Mouse (Mus musculus) hindbrain, embryonic 13.5 days (tissue): Measurements from ENCODE around the gene Epha1. TPM values are rescaled to one million over a fixed set of nuclear protein-coding genes. Genes with fewer than 3 reads are reported as not detected.

Source experiments
- ATAC-seq: fragments of 200-750 bp; cut with Nextera tagmentation; 2 replicates; pipeline ENCODE4 v1.8.0; 2017; ENCODE audit warnings: moderate TSS enrichment; ENCODE audit not compliant: low FRiP score
- H3K27ac ChIP-seq: fragments of 300-500 bp; sonication (generic); 2 replicates; pipeline ENCODE4 v1.5.1; 2015; ENCODE audit warnings: inconsistent platforms, mild to moderate bottlenecking, moderate library complexity
- H3K27me3 ChIP-seq: fragments of 300-500 bp; sonication (generic); 2 replicates; pipeline ENCODE4 v1.6.1; 2015; ENCODE audit warnings: mild to moderate bottlenecking, inconsistent platforms
- H3K36me3 ChIP-seq: fragments of 300-500 bp; sonication (generic); 2 replicates; pipeline ENCODE4 v1.6.1; 2015; ENCODE audit warnings: mild to moderate bottlenecking, inconsistent platforms
- H3K4me1 ChIP-seq: fragments of 300-500 bp; sonication (generic); replicated peaks from 2 replicates; pipeline ENCODE4 v1.6.1; 2015; ENCODE audit warnings: inconsistent platforms
- H3K4me2 ChIP-seq: fragments of 300-500 bp; sonication (generic); 2 replicates; pipeline ENCODE4 v1.6.1; 2015; ENCODE audit warnings: inconsistent platforms, mild to moderate bottlenecking, moderate library complexity
- H3K4me3 ChIP-seq: fragments of 300-500 bp; sonication (generic); 2 replicates; pipeline ENCODE4 v1.5.1; 2015; ENCODE audit warnings: mild to moderate bottlenecking, inconsistent platforms
- H3K9ac ChIP-seq: fragments of 300-500 bp; sonication (generic); 2 replicates; pipeline ENCODE4 v1.6.1; 2015; ENCODE audit warnings: mild to moderate bottlenecking, inconsistent platforms
- H3K9me3 ChIP-seq: fragments of 300-500 bp; sonication (generic); 2 replicates; pipeline ENCODE4 v1.6.1; 2016; ENCODE audit warnings: inconsistent platforms
- WGBS: fragments of 180-500 bp; shearing (Covaris S2); methylation state at CpG from one replicate; pipeline ENCODE4 v1.1.7; 2015; 5-methylcytosine and 5-hydroxymethylcytosine counted together
- polyA plus RNA-seq: library from polyadenylated mRNA; unstranded; fragments of >200 nt; fragmentation: Nextera tagmentation; extraction: Ambion mirVana; gene quantifications from 2 replicates; pipeline ENCODE4 v1.2.1, GENCODE M21; 2015

Epha1 gene
- polyA plus RNA-seq, 1 experiment from 2014 or later, result 0.68 TPM

- no peaks in the 10 kb centered on the region for H3K9me3 ChIP-seq
- no peaks in the 10 kb centered on the region for H3K27me3 ChIP-seq
- H3K4me2 ChIP-seq, result peak within 1 kb of the TSS; percentile 75
- H3K36me3 ChIP-seq, result peaks cover 12% of the 10 kb centered on the region; the same call in 1 of the 2 replicates
- WGBS, result under 1% methylated on average over 27 of the region's 36 CpGs
- peaks cover 49% of the 10 kb centered on the region for H3K4me1 ChIP-seq
- H3K27ac ChIP-seq, result peak within 1 kb of the TSS; percentile 88
- peak within 1 kb of the TSS; percentile 91 for H3K9ac ChIP-seq
- ATAC-seq, result peak; percentile 94
- H3K4me3 ChIP-seq, result peak within 1 kb of the TSS; percentile 77
Observed at GRCm38 (mm10) chr6:42349426-42350020, 23.5 kb downstream of the Epha1 start, which contains the start of gene Zyx. Gene Zyx, plus strand, starts transcription at chr6:42349630.

- peak overlapping the region; percentile 75 for H3K4me2 ChIP-seq
- H3K27me3 ChIP-seq, result no peaks in the 10 kb centered on the region
- H3K4me3 ChIP-seq, result peak overlapping the region; percentile 77
- H3K9ac ChIP-seq, result peak overlapping the region; percentile 91
- no peaks in the 10 kb centered on the region for H3K9me3 ChIP-seq
- 2% methylated on average over 11 of the region's 11 CpGs for WGBS
- peaks cover 44% of the 10 kb centered on the region for H3K4me1 ChIP-seq
- peaks cover 12% of the 10 kb centered on the region; the same call in 1 of the 2 replicates for H3K36me3 ChIP-seq
- peak; percentile 40 for ATAC-seq
- peak overlapping the region; percentile 88 for H3K27ac ChIP-seq
Observed at GRCm38 (mm10) chr6:42349006-42349425, 24.1 kb downstream of the Epha1 start.

- Histone ChIP-seq H3K4me1 (peaks cover 38% of the 10 kb centered on the region), H3K9ac (0 out of 2 replicates have a peak overlapping the region, but pooled peaks have one; percentile 91), H3K27me3 (no peaks in the 10 kb centered on the region), H3K27ac (no peak overlapping the region), H3K36me3 (peaks cover 11% of the 10 kb centered on the region; the same call in 1 of the 2 replicates), H3K9me3 (no peaks in the 10 kb centered on the region), H3K4me2 (peak overlapping the region; percentile 75), H3K4me3 (peak overlapping the region; percentile 77)
- WGBS, result 38% methylated on average over 12 of the region's 12 CpGs
- ATAC-seq, result no peak
Observed at GRCm38 (mm10) chr6:42348281-42349005, 24.6 kb downstream of the Epha1 start.

- Histone ChIP-seq H3K36me3 (no peaks in the 10 kb centered on the region), H3K9ac (no peak overlapping the region), H3K4me1 (peaks cover 8% of the 10 kb centered on the region), H3K27me3 (no peaks in the 10 kb centered on the region), H3K9me3 (no peaks in the 10 kb centered on the region), H3K4me3 (no peak overlapping the region), H3K4me2 (no peak overlapping the region), H3K27ac (no peak overlapping the region)
- WGBS, result 94% methylated on average over 1 of the region's 1 CpGs
- ATAC-seq, result no peak
Observed at GRCm38 (mm10) chr6:42344255-42344654, 28.8 kb downstream of the Epha1 start.

GRCm38 (mm10) chr6:42343361-42344120 is 29.5 kb downstream of the Epha1 start:
- Histone ChIP-seq H3K4me2 (no peak overlapping the region), H3K9me3 (no peaks in the 10 kb centered on the region), H3K9ac (no peak overlapping the region), H3K36me3 (no peaks in the 10 kb centered on the region), H3K4me1 (peaks cover 1% of the 10 kb centered on the region), H3K27me3 (no peaks in the 10 kb centered on the region), H3K27ac (no peak overlapping the region), H3K4me3 (no peak overlapping the region)
- 89% methylated on average over 9 of the region's 9 CpGs for WGBS
- ATAC-seq, result no peak

- H3K9me3 ChIP-seq, result no peaks in the 10 kb centered on the region
- no peaks in the 10 kb centered on the region for H3K27me3 ChIP-seq
- H3K9ac ChIP-seq, result no peak overlapping the region
- WGBS, result 83% methylated on average over 1 of the region's 1 CpGs
- no peaks in the 10 kb centered on the region for H3K4me1 ChIP-seq
- H3K36me3 ChIP-seq, result no peaks in the 10 kb centered on the region
- H3K27ac ChIP-seq, result no peak overlapping the region
- no peak for ATAC-seq
- H3K4me3 ChIP-seq, result no peak overlapping the region
- no peak overlapping the region for H3K4me2 ChIP-seq
Observed at GRCm38 (mm10) chr6:42342171-42342570, 30.9 kb downstream of the Epha1 start.

GRCm38 (mm10) chr6:42339981-42340380 is 33.1 kb downstream of the Epha1 start:
- H3K9me3 ChIP-seq, result no peaks in the 10 kb centered on the region
- no peaks in the 10 kb centered on the region for H3K36me3 ChIP-seq
- H3K4me3 ChIP-seq, result no peak overlapping the region
- H3K27me3 ChIP-seq, result no peaks in the 10 kb centered on the region
- no peak overlapping the region for H3K9ac ChIP-seq
- WGBS, result 84% methylated on average over 5 of the region's 5 CpGs
- no peak overlapping the region for H3K4me2 ChIP-seq
- no peaks in the 10 kb centered on the region for H3K4me1 ChIP-seq
- no peak for ATAC-seq
- no peak overlapping the region for H3K27ac ChIP-seq

GRCm38 (mm10) chr6:42339189-42339588 is 33.9 kb downstream of the Epha1 start:
- WGBS, result 91% methylated on average over 2 of the region's 2 CpGs
- Histone ChIP-seq H3K9ac (no peak overlapping the region), H3K27me3 (no peaks in the 10 kb centered on the region), H3K9me3 (no peaks in the 10 kb centered on the region), H3K4me1 (no peaks in the 10 kb centered on the region), H3K4me3 (no peak overlapping the region), H3K36me3 (no peaks in the 10 kb centered on the region), H3K27ac (no peak overlapping the region), H3K4me2 (no peak overlapping the region)
- ATAC-seq, result no peak

GRCm38 (mm10) chr6:42330946-42331345 is 42.1 kb downstream of the Epha1 start:
- Histone ChIP-seq H3K4me3 (no peak overlapping the region), H3K36me3 (no peaks in the 10 kb centered on the region), H3K27me3 (no peaks in the 10 kb centered on the region), H3K4me1 (no peaks in the 10 kb centered on the region), H3K4me2 (no peak overlapping the region), H3K9ac (no peak overlapping the region), H3K9me3 (no peaks in the 10 kb centered on the region), H3K27ac (no peak overlapping the region)
- 89% methylated on average over 3 of the region's 3 CpGs for WGBS
- no peak for ATAC-seq

GRCm38 (mm10) chr6:42330216-42330615 is 42.9 kb downstream of the Epha1 start:
- Histone ChIP-seq H3K27me3 (no peaks in the 10 kb centered on the region), H3K9ac (no peak overlapping the region), H3K4me2 (no peak overlapping the region), H3K4me1 (peaks cover 6% of the 10 kb centered on the region), H3K27ac (no peak overlapping the region), H3K36me3 (no peaks in the 10 kb centered on the region), H3K4me3 (no peak overlapping the region), H3K9me3 (no peaks in the 10 kb centered on the region)
- 85% methylated on average over 3 of the region's 3 CpGs for WGBS
- ATAC-seq, result no peak

GRCm38 (mm10) chr6:42328757-42329156 is 44.3 kb downstream of the Epha1 start:
- Histone ChIP-seq H3K4me3 (no peak overlapping the region), H3K9me3 (no peaks in the 10 kb centered on the region), H3K27ac (no peak overlapping the region), H3K9ac (no peak overlapping the region), H3K4me1 (peaks cover 6% of the 10 kb centered on the region), H3K4me2 (no peak overlapping the region), H3K36me3 (no peaks in the 10 kb centered on the region), H3K27me3 (no peaks in the 10 kb centered on the region)
- WGBS, result 84% methylated on average over 3 of the region's 3 CpGs
- no peak for ATAC-seq

GRCm38 (mm10) chr6:42326509-42326908 is 46.6 kb downstream of the Epha1 start:
- H3K27me3 ChIP-seq, result no peaks in the 10 kb centered on the region
- 94% methylated on average over 3 of the region's 3 CpGs for WGBS
- no peak overlapping the region for H3K9ac ChIP-seq
- H3K36me3 ChIP-seq, result peaks cover 3% of the 10 kb centered on the region
- H3K4me3 ChIP-seq, result no peak overlapping the region
- peaks cover 28% of the 10 kb centered on the region for H3K4me1 ChIP-seq
- H3K9me3 ChIP-seq, result no peaks in the 10 kb centered on the region
- no peak overlapping the region for H3K4me2 ChIP-seq
- no peak overlapping the region for H3K27ac ChIP-seq
- no peak for ATAC-seq
